Mouse (Mus musculus): Measurements from ENCODE around the gene Zan.

Gene Zan

DNA sequence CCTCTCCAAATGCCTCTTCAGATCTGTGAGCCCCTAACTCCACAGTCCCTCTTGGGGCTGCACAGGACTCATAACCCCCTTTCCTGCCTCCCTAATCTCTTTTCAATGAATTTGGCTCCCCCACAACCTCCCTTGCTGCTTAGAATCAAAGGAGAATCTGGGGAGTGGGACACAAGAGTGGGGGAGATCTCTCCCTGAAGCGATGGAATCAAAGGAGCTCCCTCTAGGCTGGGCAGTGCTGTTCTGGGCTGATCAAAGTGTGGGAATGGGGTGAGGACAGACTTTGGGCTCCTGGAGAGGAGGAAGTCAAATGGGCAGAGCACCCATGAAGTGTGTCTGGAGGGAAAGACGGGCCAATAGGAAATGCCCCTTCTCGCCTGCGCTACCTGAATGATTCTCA lies 125.5 kb downstream of the Zan start:
- in situ Hi-C loops (cut with MboI) = no loop called here

DNA sequence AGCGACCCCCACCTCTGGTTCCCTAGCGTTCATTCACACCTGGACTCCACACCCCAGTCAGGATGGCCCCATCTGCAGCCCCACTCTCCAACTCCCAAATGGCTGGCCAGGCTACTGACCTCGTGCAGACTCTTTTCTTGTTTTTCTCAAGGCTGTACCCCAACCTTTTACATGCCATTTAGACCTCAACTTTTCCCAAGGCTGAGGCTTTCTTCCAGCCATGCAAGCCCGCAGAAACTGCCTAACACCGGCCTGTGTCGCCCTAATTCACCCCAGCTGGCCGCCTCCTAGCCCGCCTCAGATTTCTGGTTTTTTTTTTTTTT lies 125.8 kb downstream of the Zan start:
- in situ Hi-C loops (cut with MboI) = no loop called here

DNA sequence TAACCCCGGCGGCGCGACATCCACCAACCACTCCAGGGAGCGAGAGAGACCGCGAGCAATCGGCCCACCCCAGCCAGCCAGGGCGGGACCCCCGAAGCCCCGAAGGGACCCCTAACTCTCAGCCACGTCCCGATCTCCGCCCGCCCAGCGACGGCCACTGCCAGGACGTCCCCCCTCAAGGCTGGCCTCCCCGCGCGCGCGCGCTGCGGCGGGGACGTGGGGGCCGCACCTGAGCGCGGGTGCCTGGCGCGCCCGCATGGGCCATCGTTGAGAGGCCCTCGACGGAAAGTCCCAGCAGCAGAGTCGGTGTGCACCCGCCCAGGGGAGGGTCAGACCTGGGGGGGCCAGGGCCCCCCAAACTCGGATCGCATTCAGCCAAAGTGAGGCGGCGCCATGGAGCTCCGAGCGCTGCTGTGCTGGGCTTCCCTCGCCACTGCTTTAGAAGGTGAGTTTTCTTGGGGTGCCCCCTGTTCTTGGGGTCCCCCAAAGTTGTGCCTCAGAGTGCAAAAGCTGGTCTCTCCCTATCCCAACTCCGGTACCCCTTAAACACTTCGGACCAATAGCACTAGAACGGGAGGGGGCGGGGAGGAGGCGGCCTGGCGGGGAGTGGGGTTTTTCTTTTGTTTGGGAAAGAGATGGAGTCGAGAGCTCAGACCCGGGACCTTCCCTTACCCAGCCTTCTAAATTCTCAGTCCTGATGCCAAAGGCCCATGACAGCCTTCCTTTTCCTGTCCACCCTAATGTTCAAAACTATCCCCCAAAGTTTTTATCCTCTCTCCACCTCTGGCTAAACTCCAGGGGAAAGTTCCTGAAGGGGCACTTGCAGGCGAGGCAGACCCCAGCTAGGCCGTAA lies 126.4 kb downstream of the Zan start:
- in situ Hi-C loops (cut with MboI) = no loop called here

DNA sequence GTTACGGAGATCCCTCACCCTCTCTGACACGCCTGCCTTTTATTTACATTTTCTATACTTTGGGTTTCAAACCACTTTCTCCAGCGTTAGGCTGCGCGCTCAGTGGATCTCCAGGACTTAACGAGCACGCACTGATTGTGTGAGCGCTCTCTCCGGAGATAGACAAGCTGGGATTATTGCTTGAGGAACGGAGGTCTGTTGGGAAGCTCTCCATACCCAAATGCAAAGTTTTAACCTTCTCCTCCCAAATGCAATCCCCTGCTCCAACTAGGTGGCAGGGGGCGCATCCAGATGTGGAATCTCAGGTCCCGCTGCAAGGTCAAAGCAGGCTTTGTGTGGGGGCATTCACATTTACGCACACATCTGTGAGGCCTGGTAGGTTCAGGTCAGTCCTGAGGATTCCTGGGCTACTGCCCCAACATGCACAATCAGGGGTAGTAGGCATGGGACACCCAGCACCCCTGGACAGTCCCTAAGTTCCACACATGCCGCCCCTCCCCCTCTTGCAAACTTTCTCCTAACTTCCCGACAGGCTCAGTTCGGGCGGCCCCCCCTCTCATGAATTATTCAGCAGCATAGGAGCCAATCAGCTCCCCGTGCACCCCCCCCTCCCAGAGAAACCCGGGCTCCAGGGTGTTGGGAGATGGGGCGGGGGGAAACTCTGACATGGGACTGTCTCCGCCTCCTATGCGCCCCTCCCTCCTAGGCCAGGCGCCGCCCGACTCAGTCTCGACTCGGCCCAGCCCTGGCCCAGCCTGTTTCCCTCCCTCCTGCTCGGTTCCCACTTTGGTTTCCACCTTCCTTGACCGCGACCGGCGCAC lies 127.3 kb downstream of the Zan start, which contains the start of gene Ephb4:
Ephb4 (plus strand) TSS at position 726 of the 821 bp plus-strand sequence.
- in situ Hi-C loops (cut with MboI) = no loop called here

GRCm38 (mm10) chr5:137348482-137349383 lies 128.1 kb downstream of the Zan start:
- in situ Hi-C loops (cut with MboI) = no loop called here

- in situ Hi-C loops (cut with MboI) = no loop called here
These were observed 129.0 kb downstream of the Zan start for GRCm38 (mm10) chr5:137347856-137348255.

DNA sequence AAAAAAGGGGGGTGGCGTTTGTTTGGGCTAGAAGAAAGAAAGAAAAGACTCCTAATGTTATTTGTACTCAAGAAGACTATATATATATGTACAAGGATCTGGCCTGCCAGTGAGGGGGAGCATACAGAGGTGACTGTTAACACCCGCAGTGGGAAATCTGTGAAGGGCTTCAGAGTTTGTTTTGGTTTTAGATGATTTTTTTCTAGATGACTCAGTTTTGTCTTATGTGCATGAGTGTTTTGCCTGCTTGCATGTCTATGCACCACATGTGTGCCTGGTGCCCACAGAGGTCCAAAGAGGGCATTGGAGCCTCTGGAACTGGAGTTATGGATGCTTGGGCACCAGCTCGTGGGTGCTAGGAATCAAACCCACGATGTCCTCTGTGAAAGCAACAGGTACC lies 129.9 kb downstream of the Zan start:
- in situ Hi-C loops (cut with MboI) = no loop called here

GRCm38 (mm10) chr5:137346388-137346787 lies 130.5 kb downstream of the Zan start:
- in situ Hi-C loops (cut with MboI) = no loop called here

- in situ Hi-C loops (cut with MboI) = no loop called here
These were observed 131.0 kb downstream of the Zan start for GRCm38 (mm10) chr5:137345821-137346220.

- in situ Hi-C loops (cut with MboI) = no loop called here
These were observed 133.0 kb downstream of the Zan start for GRCm38 (mm10) chr5:137343869-137344268.

DNA sequence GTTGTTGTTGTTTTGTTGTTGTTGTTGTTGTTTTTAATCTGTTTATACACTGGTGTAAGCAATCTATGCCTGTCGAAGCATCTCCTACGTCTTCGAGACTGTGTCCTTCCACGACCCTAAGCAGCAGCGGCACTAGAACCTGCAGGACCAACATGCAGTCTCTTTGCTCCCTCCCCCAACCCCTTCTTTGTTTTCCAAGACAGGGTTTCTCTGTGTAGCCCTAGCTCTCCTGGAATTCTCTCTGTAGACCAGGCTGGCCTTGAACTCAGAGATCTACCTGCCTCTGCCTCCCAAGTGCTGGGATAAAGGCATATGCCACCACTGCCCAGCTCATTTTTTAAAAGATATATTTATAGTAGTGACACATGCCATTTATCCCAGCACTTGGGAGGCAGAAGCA lies 133.5 kb downstream of the Zan start:
- in situ Hi-C loops (cut with MboI) = no loop called here

- in situ Hi-C loops (cut with MboI) = no loop called here
These were observed 134.4 kb downstream of the Zan start for GRCm38 (mm10) chr5:137342407-137343012.

- in situ Hi-C loops (cut with MboI) = no loop called here
These were observed 136.6 kb downstream of the Zan start for GRCm38 (mm10) chr5:137340222-137340621.

DNA sequence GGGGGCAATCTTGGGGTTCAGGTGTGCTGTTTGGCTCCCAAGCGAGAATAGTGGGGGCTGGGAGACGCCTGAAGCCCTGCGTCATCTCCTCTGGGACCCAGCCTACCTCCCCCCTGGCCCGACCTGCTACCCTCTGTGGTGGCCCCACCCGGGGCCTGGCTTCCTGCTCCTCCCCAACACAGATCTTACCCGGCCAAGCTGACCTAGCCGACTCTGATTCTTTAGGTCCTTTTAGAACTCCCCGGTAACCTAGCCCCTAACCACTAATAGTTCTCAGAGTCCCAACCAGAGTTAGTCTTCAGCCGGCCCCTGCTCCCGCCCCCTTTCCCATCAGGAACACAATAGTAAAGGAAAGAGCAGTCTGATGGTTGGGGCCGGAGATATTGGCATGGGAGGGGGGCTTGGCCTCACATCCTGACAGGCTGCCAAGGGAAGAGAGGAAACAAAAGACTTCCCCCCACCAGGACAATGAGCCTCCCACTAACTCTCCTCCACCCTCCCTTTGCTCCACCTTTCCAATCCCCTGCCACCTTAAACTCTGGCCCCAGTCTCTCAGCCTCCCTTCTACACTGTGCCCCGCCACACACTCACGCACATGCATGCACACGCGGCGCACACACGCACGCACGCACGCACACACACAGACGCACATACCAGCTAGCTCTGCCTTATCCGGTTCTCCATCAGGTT lies 137.4 kb downstream of the Zan start:
- in situ Hi-C loops (cut with MboI) = no loop called here

GRCm38 (mm10) chr5:137338663-137339289 lies 138.1 kb downstream of the Zan start:
- in situ Hi-C loops (cut with MboI) = no loop called here

DNA sequence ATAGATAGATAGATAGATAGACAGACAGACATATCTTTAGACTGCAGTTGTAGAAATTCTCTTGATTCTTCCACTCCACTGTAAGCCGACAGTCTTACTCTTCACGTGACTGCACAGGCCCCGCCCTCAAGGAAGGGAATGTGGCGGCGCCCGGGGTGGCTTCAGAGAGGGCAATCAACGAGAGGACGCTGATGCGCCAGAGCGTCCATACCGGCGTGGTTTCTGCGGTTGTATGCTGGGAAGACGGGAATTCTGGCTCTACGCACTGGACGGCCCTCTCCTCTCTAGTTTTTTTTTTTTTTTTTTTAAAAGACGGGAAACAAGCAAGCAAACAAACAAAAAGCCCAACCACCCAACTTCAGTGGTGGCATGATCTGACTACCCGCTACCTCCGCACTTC lies 138.6 kb downstream of the Zan start:
- in situ Hi-C loops (cut with MboI) = no loop called here

DNA sequence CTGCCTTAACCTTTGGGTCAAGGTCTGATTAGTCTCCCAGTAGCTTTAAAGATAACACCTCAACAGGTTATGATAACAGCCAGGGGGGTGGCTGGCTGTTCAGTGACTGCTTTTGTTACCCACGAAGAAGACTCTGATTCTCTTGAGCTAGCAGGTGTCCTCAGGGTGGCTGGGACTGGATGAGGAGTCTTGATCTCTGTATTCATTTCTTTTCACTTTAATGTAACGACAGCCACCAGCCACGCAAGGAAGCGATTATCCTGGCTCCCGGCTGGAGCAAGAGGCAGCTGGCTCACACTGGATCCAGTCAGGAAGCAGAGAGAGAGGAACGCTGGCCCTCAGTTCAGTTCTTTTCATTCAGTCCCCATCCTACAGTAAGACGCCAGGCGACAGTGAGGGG lies 139.7 kb downstream of the Zan start:
- in situ Hi-C loops (cut with MboI) = no loop called here

GRCm38 (mm10) chr5:137335066-137335465 lies 141.8 kb downstream of the Zan start:
- in situ Hi-C loops (cut with MboI) = no loop called here

GRCm38 (mm10) chr5:137334317-137334716 lies 142.5 kb downstream of the Zan start:
- in situ Hi-C loops (cut with MboI) = no loop called here

GRCm38 (mm10) chr5:137333512-137334174 lies 143.2 kb downstream of the Zan start, which contains the start of gene Slc12a9:
Slc12a9 (minus strand) TSS chr5:137333597.
- in situ Hi-C loops (cut with MboI) = no loop called here

All from mature B cell (primary cell).